Mouse (Mus musculus): ENCODE data around the gene Thbs2. TPM values are rescaled to one million over a fixed set of nuclear protein-coding genes. Genes with fewer than 3 reads are reported as not detected.

Thbs2 gene
- polyA plus RNA-seq, 1 experiment from 2014 or later, result 6.9 TPM

DNA sequence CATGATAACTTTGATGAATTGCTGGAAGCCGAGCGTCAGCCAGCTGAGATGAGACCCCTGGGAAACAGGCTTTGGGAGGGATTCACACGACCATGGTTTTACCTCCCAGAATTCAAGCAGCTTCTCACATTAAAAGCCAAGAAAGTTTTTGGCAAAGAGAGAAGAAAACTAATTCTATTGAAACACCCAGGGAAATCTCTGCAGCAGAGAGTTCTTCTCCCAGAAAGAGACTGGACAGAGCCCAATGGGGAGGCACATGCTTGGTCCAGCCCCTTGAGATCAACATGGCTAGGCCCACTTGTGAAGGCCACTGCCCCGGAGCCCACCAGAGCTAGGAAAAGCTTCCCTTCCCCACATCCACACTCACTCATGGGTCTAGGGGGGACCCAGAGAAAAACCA is 26.9 kb upstream of the Thbs2 start:
- Histone ChIP-seq H3K4me1 (ENCODE audit: control insufficient read depth, insufficient read depth, low read length) (no peaks in the 10 kb centered on the region), H3K27ac (ENCODE audit: low read depth, low read length) (no peak overlapping the region)

DNA sequence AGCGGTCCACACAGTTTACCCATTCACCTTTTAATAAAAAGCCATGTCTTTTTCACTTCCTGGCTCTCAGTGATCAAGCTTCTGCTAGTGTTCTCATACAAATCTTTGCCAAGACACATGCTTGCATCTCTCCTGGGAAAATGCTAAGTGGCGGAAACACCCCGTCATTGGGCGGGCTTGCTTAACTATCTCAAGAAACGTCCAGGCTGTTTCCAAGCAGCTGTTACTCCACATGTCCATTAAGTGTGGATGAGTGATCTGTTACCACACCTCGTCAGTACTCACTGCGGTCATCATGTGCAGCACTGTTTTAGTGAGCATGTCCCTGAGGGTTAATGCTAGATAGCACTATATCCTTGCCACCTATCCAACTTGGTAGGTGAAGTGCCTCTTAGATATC is 26.2 kb upstream of the Thbs2 start:
- H3K4me3 ChIP-seq (ENCODE audit: low read length), result no peak overlapping the region
- no peaks in the 10 kb centered on the region for H3K27me3 ChIP-seq (ENCODE audit: control insufficient read depth, insufficient read depth, low read length)
- H3K27ac ChIP-seq (ENCODE audit: low read depth, low read length), result no peak overlapping the region
- H3K36me3 ChIP-seq (ENCODE audit: control insufficient read depth, insufficient read depth, low read length), result no peaks in the 10 kb centered on the region
- no peak overlapping the region for H3K4me2 ChIP-seq (replicated peaks; ENCODE audit: low read depth, low read length)
- no peaks in the 10 kb centered on the region for H3K4me1 ChIP-seq (ENCODE audit: control insufficient read depth, insufficient read depth, low read length)
- no peaks in the 10 kb centered on the region for H3K9me3 ChIP-seq (ENCODE audit: control insufficient read depth, low read length)
- no peak for ATAC-seq (ENCODE audit: low FRiP score, low TSS enrichment)
- WGBS, result 85% methylated on average over 7 of the region's 7 CpGs
- H3K9ac ChIP-seq (ENCODE audit: low read depth, low read length), result no peak overlapping the region

More for the DNA sequence above, 26.9 kb upstream of the Thbs2 start:
- WGBS, result 68% methylated on average over 4 of the region's 4 CpGs
- no peak for ATAC-seq (ENCODE audit: low FRiP score, low TSS enrichment)
- H3K36me3 ChIP-seq (ENCODE audit: control insufficient read depth, insufficient read depth, low read length), result no peaks in the 10 kb centered on the region
- H3K9me3 ChIP-seq (ENCODE audit: control insufficient read depth, low read length), result no peaks in the 10 kb centered on the region
- no peaks in the 10 kb centered on the region for H3K27me3 ChIP-seq (ENCODE audit: control insufficient read depth, insufficient read depth, low read length)
- H3K4me3 ChIP-seq (ENCODE audit: low read length), result no peak overlapping the region
- no peak overlapping the region for H3K4me2 ChIP-seq (replicated peaks; ENCODE audit: low read depth, low read length)
- H3K9ac ChIP-seq (ENCODE audit: low read depth, low read length), result no peak overlapping the region

DNA sequence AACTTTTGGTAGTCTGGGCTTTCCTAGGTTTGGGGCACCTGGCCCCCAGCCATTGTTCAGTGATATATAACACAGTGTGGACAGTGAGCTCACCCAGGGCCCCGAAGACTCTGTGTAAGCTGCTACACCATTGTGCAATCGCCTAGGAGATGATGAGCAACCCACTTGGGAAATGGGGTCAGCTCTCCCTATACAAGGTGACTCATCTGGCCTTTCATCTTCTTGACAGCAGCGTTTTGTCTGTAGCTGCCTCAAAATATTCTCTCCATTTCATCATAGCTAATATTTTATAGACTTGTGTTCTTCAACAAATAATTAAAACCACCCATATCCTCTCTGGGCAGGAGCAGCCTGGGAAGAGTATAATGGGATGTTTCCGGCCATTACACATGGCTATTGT is 24.8 kb upstream of the Thbs2 start:
- H3K9ac ChIP-seq (ENCODE audit: low read depth, low read length), result no peak overlapping the region
- H3K4me2 ChIP-seq (replicated peaks; ENCODE audit: low read depth, low read length), result no peak overlapping the region
- no peak overlapping the region for H3K27ac ChIP-seq (ENCODE audit: low read depth, low read length)
- no peaks in the 10 kb centered on the region for H3K27me3 ChIP-seq (ENCODE audit: control insufficient read depth, insufficient read depth, low read length)
- H3K36me3 ChIP-seq (ENCODE audit: control insufficient read depth, insufficient read depth, low read length), result no peaks in the 10 kb centered on the region
- 72% methylated on average over 4 of the region's 4 CpGs for WGBS
- no peak for ATAC-seq (ENCODE audit: low FRiP score, low TSS enrichment)
- no peaks in the 10 kb centered on the region for H3K4me1 ChIP-seq (ENCODE audit: control insufficient read depth, insufficient read depth, low read length)
- H3K9me3 ChIP-seq (ENCODE audit: control insufficient read depth, low read length), result no peaks in the 10 kb centered on the region
- no peak overlapping the region for H3K4me3 ChIP-seq (ENCODE audit: low read length)

DNA sequence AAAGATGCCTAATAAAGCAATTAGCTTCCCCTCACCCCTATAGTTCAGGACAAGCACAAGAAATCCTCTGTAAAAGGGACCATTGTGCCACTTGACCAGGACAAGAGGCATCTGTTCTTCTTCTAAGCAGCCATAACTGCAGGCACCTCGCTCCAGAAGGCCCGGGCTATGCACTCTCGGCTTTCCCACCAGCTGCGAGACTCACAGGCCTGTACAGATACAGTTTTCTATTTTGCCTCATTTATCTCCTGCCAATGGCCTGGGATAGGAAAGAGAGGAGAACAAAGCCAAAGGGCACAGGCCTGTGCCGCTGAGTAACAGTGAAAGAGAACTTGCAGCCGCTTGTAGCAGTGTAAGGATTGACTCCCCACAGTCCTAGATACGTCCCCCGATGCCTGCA is 20.7 kb upstream of the Thbs2 start:
- ATAC-seq (ENCODE audit: low FRiP score, low TSS enrichment), result no peak
- 78% methylated on average over 8 of the region's 8 CpGs for WGBS
- H3K4me1 ChIP-seq (ENCODE audit: control insufficient read depth, insufficient read depth, low read length), result no peaks in the 10 kb centered on the region
- no peak overlapping the region for H3K4me3 ChIP-seq (ENCODE audit: low read length)
- no peaks in the 10 kb centered on the region for H3K36me3 ChIP-seq (ENCODE audit: control insufficient read depth, insufficient read depth, low read length)
- H3K9me3 ChIP-seq (ENCODE audit: control insufficient read depth, low read length), result no peaks in the 10 kb centered on the region
- H3K27ac ChIP-seq (ENCODE audit: low read depth, low read length), result no peak overlapping the region
- H3K9ac ChIP-seq (ENCODE audit: low read depth, low read length), result no peak overlapping the region
- no peak overlapping the region for H3K4me2 ChIP-seq (replicated peaks; ENCODE audit: low read depth, low read length)
- no peaks in the 10 kb centered on the region for H3K27me3 ChIP-seq (ENCODE audit: control insufficient read depth, insufficient read depth, low read length)

DNA sequence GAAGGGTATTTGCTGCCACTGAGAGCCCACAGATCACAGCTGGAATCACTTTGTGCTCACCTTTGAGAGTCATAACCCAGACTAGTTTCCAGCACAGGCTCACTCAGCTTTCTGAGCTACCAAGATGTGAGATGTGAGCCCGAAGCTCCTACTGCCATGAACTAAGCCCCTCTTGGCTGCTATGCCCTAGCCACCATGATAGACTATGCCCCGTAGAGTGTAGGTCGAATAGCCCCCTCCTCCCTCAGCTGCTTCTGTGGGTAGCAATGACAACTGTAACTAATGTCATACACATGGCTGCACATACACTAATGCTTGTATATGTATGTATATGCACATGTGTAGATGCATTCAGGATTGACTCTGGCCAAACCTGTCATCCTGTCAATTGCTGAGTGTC is 20.3 kb upstream of the Thbs2 start:
- no peak for ATAC-seq (ENCODE audit: low FRiP score, low TSS enrichment)
- H3K27ac ChIP-seq (ENCODE audit: low read depth, low read length), result no peak overlapping the region

DNA sequence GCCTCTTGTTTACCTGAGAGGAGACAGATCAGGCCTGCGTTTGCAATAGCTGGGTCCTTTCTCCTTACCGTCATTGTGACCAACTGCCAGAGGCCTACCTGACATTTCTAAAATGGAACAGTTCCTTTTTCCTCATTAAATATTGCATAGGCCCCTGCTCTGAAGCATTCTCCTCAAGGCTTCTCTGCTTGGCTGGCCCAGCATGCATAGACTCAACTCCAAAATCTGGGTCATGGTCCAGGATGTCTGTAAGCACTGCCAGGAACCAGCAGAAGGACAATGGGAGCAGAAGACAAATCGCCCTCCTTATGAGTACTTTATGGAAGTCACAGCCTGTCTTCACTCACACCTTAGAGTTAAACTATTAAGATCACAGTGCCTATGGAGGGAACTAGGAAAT is 17.7 kb upstream of the Thbs2 start:
- no peak overlapping the region for H3K4me2 ChIP-seq (replicated peaks; ENCODE audit: low read depth, low read length)
- no peaks in the 10 kb centered on the region for H3K27me3 ChIP-seq (ENCODE audit: control insufficient read depth, insufficient read depth, low read length)
- H3K4me3 ChIP-seq (ENCODE audit: low read length), result no peak overlapping the region
- ATAC-seq (ENCODE audit: low FRiP score, low TSS enrichment), result no peak
- no peaks in the 10 kb centered on the region for H3K9me3 ChIP-seq (ENCODE audit: control insufficient read depth, low read length)
- H3K9ac ChIP-seq (ENCODE audit: low read depth, low read length), result no peak overlapping the region
- WGBS, result 87% methylated on average over 3 of the region's 3 CpGs
- no peaks in the 10 kb centered on the region for H3K36me3 ChIP-seq (ENCODE audit: control insufficient read depth, insufficient read depth, low read length)
- no peaks in the 10 kb centered on the region for H3K4me1 ChIP-seq (ENCODE audit: control insufficient read depth, insufficient read depth, low read length)
- no peak overlapping the region for H3K27ac ChIP-seq (ENCODE audit: low read depth, low read length)

More for the DNA sequence above, 20.3 kb upstream of the Thbs2 start:
- Histone ChIP-seq H3K4me2 (replicated peaks; ENCODE audit: low read depth, low read length) (no peak overlapping the region), H3K36me3 (ENCODE audit: control insufficient read depth, insufficient read depth, low read length) (no peaks in the 10 kb centered on the region), H3K9ac (ENCODE audit: low read depth, low read length) (no peak overlapping the region), H3K4me3 (ENCODE audit: low read length) (no peak overlapping the region), H3K9me3 (ENCODE audit: control insufficient read depth, low read length) (no peaks in the 10 kb centered on the region), H3K4me1 (ENCODE audit: control insufficient read depth, insufficient read depth, low read length) (no peaks in the 10 kb centered on the region), H3K27me3 (ENCODE audit: control insufficient read depth, insufficient read depth, low read length) (no peaks in the 10 kb centered on the region)
- WGBS, result 82% methylated on average over 3 of the region's 3 CpGs

DNA sequence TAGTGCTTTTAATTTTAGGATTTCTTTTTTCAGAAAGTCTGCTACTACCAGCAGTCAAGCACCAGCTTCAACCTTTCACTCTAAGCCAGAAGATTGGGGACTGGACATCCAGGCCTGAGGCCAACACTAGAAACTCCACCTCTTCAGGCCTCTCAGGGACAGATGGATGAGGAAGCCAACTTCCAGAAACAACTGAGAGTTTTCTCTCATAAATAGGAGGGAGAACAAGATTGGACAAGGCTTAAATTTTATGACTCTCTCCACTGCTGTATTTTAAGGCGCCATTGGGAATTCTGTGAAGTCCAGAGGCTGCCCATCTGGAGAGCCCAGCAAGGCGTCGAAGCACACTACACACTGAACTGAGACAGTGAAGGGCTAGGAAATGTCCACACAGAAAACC is 17.0 kb upstream of the Thbs2 start:
- no peak overlapping the region for H3K9ac ChIP-seq (ENCODE audit: low read depth, low read length)
- H3K9me3 ChIP-seq (ENCODE audit: control insufficient read depth, low read length), result no peaks in the 10 kb centered on the region
- H3K4me1 ChIP-seq (ENCODE audit: control insufficient read depth, insufficient read depth, low read length), result no peaks in the 10 kb centered on the region
- H3K4me3 ChIP-seq (ENCODE audit: low read length), result no peak overlapping the region
- no peak overlapping the region for H3K4me2 ChIP-seq (replicated peaks; ENCODE audit: low read depth, low read length)
- no peaks in the 10 kb centered on the region for H3K36me3 ChIP-seq (ENCODE audit: control insufficient read depth, insufficient read depth, low read length)
- no peak overlapping the region for H3K27ac ChIP-seq (ENCODE audit: low read depth, low read length)
- H3K27me3 ChIP-seq (ENCODE audit: control insufficient read depth, insufficient read depth, low read length), result no peaks in the 10 kb centered on the region
- WGBS, result 58% methylated on average over 3 of the region's 3 CpGs
- ATAC-seq (ENCODE audit: low FRiP score, low TSS enrichment), result no peak

DNA sequence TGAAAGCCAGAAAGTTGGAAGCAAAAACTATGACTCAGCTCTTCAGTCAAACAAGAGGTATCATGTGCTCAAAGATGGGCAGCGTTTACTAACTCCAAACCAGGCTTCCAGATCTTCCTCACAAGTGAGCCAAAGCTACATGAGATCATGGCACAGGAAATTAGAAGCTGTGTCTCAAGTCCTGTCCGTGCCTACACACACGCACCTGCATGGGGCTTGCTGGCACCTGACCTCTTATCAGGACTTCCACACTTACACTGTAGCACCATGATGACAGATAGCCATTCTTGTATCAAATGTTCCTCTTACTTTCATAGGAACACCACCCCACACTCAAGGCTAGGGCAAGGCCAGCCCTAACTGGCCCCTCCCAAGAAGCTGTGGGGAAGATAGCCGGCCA is 12.0 kb upstream of the Thbs2 start:
- no peaks in the 10 kb centered on the region for H3K4me1 ChIP-seq (ENCODE audit: control insufficient read depth, insufficient read depth, low read length)
- H3K36me3 ChIP-seq (ENCODE audit: control insufficient read depth, insufficient read depth, low read length), result no peaks in the 10 kb centered on the region
- 88% methylated on average over 4 of the region's 4 CpGs for WGBS
- H3K4me3 ChIP-seq (ENCODE audit: low read length), result no peak overlapping the region
- no peaks in the 10 kb centered on the region for H3K27me3 ChIP-seq (ENCODE audit: control insufficient read depth, insufficient read depth, low read length)
- H3K9me3 ChIP-seq (ENCODE audit: control insufficient read depth, low read length), result no peaks in the 10 kb centered on the region
- H3K9ac ChIP-seq (ENCODE audit: low read depth, low read length), result no peak overlapping the region
- no peak overlapping the region for H3K4me2 ChIP-seq (replicated peaks; ENCODE audit: low read depth, low read length)
- no peak overlapping the region for H3K27ac ChIP-seq (ENCODE audit: low read depth, low read length)
- ATAC-seq (ENCODE audit: low FRiP score, low TSS enrichment), result no peak

DNA sequence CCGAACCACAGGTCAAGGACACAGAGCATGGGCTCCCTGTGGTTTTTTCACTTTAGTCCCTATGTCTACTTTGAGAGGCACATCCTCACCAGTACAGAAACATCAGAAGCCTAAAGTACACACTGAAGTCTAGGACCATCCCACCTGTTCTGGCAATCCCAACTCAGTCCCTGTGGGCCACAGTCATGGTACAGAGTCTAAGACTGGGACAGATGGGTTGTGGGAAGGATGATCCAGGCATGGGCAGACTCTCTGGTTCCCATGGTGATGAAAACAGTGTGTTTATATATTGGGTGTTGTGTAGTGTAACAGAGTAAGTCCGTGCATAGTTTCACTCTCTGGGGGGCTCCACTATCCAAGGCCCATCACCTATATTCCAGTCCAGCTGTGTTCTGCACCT is 11.4 kb upstream of the Thbs2 start:
- no peak for ATAC-seq (ENCODE audit: low FRiP score, low TSS enrichment)
- Histone ChIP-seq H3K9ac (ENCODE audit: low read depth, low read length) (no peak overlapping the region), H3K36me3 (ENCODE audit: control insufficient read depth, insufficient read depth, low read length) (no peaks in the 10 kb centered on the region), H3K4me2 (replicated peaks; ENCODE audit: low read depth, low read length) (no peak overlapping the region), H3K27ac (ENCODE audit: low read depth, low read length) (no peak overlapping the region), H3K4me1 (ENCODE audit: control insufficient read depth, insufficient read depth, low read length) (no peaks in the 10 kb centered on the region), H3K27me3 (ENCODE audit: control insufficient read depth, insufficient read depth, low read length) (no peaks in the 10 kb centered on the region), H3K9me3 (ENCODE audit: control insufficient read depth, low read length) (no peaks in the 10 kb centered on the region), H3K4me3 (ENCODE audit: low read length) (no peak overlapping the region)
- 83% methylated on average over 2 of the region's 2 CpGs for WGBS

DNA sequence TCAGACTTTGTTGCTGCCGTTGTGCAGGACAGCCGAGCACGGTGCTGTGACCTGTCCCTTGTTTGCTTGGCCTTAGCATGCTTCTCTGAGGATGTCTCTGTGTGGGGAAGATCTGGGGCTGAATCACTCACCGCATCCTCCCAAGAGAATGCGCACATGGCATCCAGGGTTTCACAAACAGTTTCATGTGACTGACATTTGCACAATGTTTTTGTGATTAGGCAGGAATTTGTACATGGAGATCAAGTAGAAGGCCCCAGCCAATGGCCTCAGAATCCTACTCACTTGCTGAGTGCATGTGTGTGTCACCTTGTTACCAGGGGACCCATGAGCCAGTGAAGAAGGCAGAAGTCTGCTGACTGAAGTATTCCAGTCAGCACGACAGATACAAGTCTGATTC is 9.7 kb upstream of the Thbs2 start:
- Histone ChIP-seq H3K4me3 (ENCODE audit: low read length) (no peak overlapping the region), H3K4me1 (ENCODE audit: control insufficient read depth, insufficient read depth, low read length) (no peaks in the 10 kb centered on the region), H3K36me3 (ENCODE audit: control insufficient read depth, insufficient read depth, low read length) (no peaks in the 10 kb centered on the region), H3K9me3 (ENCODE audit: control insufficient read depth, low read length) (no peaks in the 10 kb centered on the region), H3K27ac (ENCODE audit: low read depth, low read length) (no peak overlapping the region), H3K9ac (ENCODE audit: low read depth, low read length) (no peak overlapping the region), H3K4me2 (replicated peaks; ENCODE audit: low read depth, low read length) (no peak overlapping the region), H3K27me3 (ENCODE audit: control insufficient read depth, insufficient read depth, low read length) (no peaks in the 10 kb centered on the region)
- WGBS, result 71% methylated on average over 6 of the region's 6 CpGs
- no peak for ATAC-seq (ENCODE audit: low FRiP score, low TSS enrichment)
